Mouse (Mus musculus) CH12.LX (cell line): ENCODE data around the gene Skint8.

ENCODE experiments used
- CTCF ChIP-seq, 2 experiments: IDR thresholded peaks in 1 of 2; conservative IDR thresholded peaks in 1 of 2; 2 replicates each; pipeline ENCODE4 v1.5.1; 2011 to 2012; ENCODE audit warnings: low read depth in 2 of 2, low read length in 2 of 2, improper control_type of control experiment in 1 of 2, inconsistent platforms in 1 of 2, mild to moderate bottlenecking in 1 of 2, moderate library complexity in 1 of 2
- POLR2A ChIP-seq: IDR thresholded peaks from 2 replicates; pipeline ENCODE4 v1.6.1; 2011; ENCODE audit warnings: low read depth, mild to moderate bottlenecking, improper control_type of control experiment, low read length

GRCm38 (mm10) chr4:111919092-111919491, at the start of gene Skint8:
- TF ChIP-seq POLR2A = no peak
- no peak for TF ChIP-seq CTCF (conservative IDR thresholded peaks at IDR 0.05 in 1 of 2, IDR thresholded peaks at IDR 0.05 in 1 of 2; ENCODE audit: low read depth in 2 of 2, low read length in 2 of 2)
